Mouse (Mus musculus): Measurements from ENCODE around the gene Slc39a3.

DNA sequence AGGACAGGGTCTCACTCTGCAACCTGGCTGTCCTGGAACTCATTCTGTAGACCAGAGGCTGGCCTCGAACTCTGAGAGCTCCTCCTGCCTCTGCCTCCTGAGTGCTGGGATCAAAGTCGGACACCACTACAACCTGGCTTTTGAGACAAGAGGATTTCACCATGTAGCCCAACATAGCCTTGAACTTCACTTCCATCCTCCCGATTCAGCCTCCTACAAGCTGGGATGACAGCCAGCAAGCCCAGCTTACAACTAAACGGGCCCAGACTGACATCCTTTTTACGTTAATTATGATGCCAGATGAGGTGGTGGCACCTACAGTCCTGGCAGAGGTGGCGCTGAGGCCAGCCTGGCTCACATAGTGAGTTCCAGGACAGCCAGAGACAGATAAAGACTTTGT, 21.7 kb upstream of the Slc39a3 start:
- no peak for TF ChIP-seq POLR2A (IDR thresholded peaks at IDR 0.05; ENCODE audit: insufficient read depth, low read depth, low read length)
- no peak for TF ChIP-seq CTCF (IDR thresholded peaks at IDR 0.05; ENCODE audit: insufficient read depth, low read depth, low read length)

Data from olfactory bulb, adult 2 months (tissue).